Mouse (Mus musculus) forebrain, embryonic 11.5 days (tissue): ENCODE measurements around the gene Dmbx1. TPM values are rescaled to one million over a fixed set of nuclear protein-coding genes. Genes with fewer than 3 reads are reported as not detected.

Experiments used
- ATAC-seq: fragments of 200-750 bp; cut with Nextera tagmentation; replicated peaks from 2 replicates; pipeline ENCODE4 v1.8.0; 2017; ENCODE audit warnings: moderate TSS enrichment; ENCODE audit not compliant: low FRiP score
- DNase-seq: peaks from one replicate; pipeline ENCODE4 v3.0.0-alpha.2; 2017; ENCODE audit warnings: low spot score
- H3K27ac ChIP-seq: fragments of 300-500 bp; sonication (generic); 2 replicates; pipeline ENCODE4 v1.5.1; 2014; ENCODE audit warnings: low read depth, low read length
- H3K27me3 ChIP-seq: fragments of 300-500 bp; sonication (generic); 2 replicates; pipeline ENCODE4 v1.6.1; 2014; ENCODE audit warnings: mild to moderate bottlenecking, low read length, mixed read lengths; ENCODE audit not compliant: control insufficient read depth, insufficient read depth
- H3K36me3 ChIP-seq: fragments of 300-500 bp; sonication (generic); 2 replicates; pipeline ENCODE4 v1.6.1; 2014; ENCODE audit warnings: mild to moderate bottlenecking, low read length, moderate library complexity, mixed read lengths; ENCODE audit not compliant: control insufficient read depth, insufficient read depth
- H3K4me1 ChIP-seq: fragments of 300-500 bp; sonication (generic); replicated peaks from 2 replicates; pipeline ENCODE4 v1.6.1; 2014; ENCODE audit warnings: low read length, mixed read lengths; ENCODE audit not compliant: control insufficient read depth, insufficient read depth
- H3K4me2 ChIP-seq: fragments of 300-500 bp; sonication (generic); 2 replicates; pipeline ENCODE4 v1.6.1; 2014; ENCODE audit warnings: low read depth, mild to moderate bottlenecking, low read length, moderate library complexity, mixed read lengths; ENCODE audit not compliant: severe bottlenecking
- H3K4me3 ChIP-seq: fragments of 300-500 bp; sonication (generic); 2 replicates; pipeline ENCODE4 v1.5.1; 2014; ENCODE audit warnings: low read depth, low read length
- H3K9ac ChIP-seq: fragments of 300-500 bp; sonication (generic); 2 replicates; pipeline ENCODE4 v1.6.1; 2014; ENCODE audit warnings: low read length
- H3K9me3 ChIP-seq: fragments of 300-500 bp; sonication (generic); 2 replicates; pipeline ENCODE4 v1.6.1; 2016; ENCODE audit warnings: low read length, mixed read lengths; ENCODE audit not compliant: control insufficient read depth
- WGBS: fragments of 180-500 bp; shearing (Covaris S2); extraction: QIAGEN DNeasy Blood & Tissue Kit; methylation state at CpG from one replicate; pipeline ENCODE4 v1.1.7; 2014; 5-methylcytosine and 5-hydroxymethylcytosine counted together
- polyA plus RNA-seq: library from polyadenylated mRNA; unstranded; fragments of >200 nt; fragmentation: Nextera tagmentation; extraction: Ambion mirVana; gene quantifications from 2 replicates; pipeline ENCODE4 v1.2.1, GENCODE M21; 2014

Gene Dmbx1
- polyA plus RNA-seq, result 0.35 and 0.48 TPM in 2 replicates

DNA sequence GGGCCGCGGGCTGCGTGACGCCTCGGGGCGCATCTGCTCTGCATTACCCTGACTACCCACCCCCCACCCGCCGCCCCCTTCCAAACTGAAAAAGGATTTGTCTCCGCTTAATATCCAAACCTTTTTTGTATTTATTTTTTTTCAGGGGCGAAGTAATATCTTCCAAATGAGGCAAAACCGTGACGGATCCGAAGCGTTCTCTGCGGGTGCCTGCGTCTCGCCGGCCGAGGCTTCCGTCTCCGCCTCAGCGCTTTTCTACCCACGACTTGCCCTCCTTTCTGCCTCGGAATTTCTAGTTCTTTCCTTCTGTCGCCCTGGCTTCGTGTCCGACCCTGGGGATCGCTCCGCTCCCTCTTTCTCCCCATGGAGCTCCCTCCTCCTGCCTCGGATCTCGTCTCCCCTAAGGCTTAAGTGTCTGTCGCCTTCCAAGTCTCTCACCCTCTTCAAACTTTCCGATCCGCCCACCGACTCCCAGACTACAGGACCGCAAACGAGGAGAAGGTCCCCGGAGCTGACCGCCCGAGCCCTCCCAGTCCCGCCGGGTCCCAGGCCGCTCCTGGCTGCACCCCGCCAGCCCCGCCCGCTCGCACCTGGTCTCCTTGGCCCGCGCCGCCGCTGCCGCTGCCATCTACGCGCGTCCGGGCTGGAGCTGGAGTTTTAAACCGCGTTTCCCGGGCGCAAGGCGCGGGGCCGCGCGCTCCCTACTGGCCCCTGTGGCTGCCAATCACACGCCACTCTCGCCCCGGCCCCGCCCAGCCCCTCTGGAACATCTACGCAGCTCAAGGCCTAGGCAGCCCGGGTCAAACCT, at the start of gene Dmbx1:
Gene Dmbx1 (minus strand): TSS at position 632 of the 808 bp plus-strand sequence.
- H3K4me2 ChIP-seq, result peak within 1 kb of the TSS; percentile 61
- H3K27ac ChIP-seq, result no peak within 1 kb of the TSS
- no peaks in the 10 kb centered on the region for H3K36me3 ChIP-seq
- H3K9ac ChIP-seq, result no peak within 1 kb of the TSS
- no peaks in the 10 kb centered on the region for H3K9me3 ChIP-seq
- H3K4me1 ChIP-seq, result peaks cover 10% of the 10 kb centered on the region
- WGBS, result under 1% methylated on average over 70 of the region's 71 CpGs
- peak within 1 kb of the TSS; percentile 28 for H3K4me3 ChIP-seq
- DNase-seq (peak; percentile 85), ATAC-seq (peak; percentile 66)
- H3K27me3 ChIP-seq, result peaks cover 95% of the 10 kb centered on the region

- DNase-seq (no peak), ATAC-seq (no peak)
- no peak overlapping the region for H3K4me3 ChIP-seq
- no peaks in the 10 kb centered on the region for H3K36me3 ChIP-seq
- 86% methylated on average over 7 of the region's 7 CpGs for WGBS
- H3K9ac ChIP-seq, result no peak overlapping the region
- H3K27ac ChIP-seq, result no peak overlapping the region
- H3K4me2 ChIP-seq, result no peak overlapping the region
- H3K4me1 ChIP-seq, result no peaks in the 10 kb centered on the region
- H3K27me3 ChIP-seq, result peaks cover 2% of the 10 kb centered on the region; the same call in 1 of the 2 replicates
- no peaks in the 10 kb centered on the region for H3K9me3 ChIP-seq
Observed at GRCm38 (mm10) chr4:115989382-115989781, 49.7 kb upstream of the Dmbx1 start.

- WGBS, result 81% methylated on average over 5 of the region's 5 CpGs
- H3K9me3 ChIP-seq, result no peaks in the 10 kb centered on the region
- H3K4me1 ChIP-seq, result no peaks in the 10 kb centered on the region
- H3K4me3 ChIP-seq, result no peak overlapping the region
- H3K4me2 ChIP-seq, result no peak overlapping the region
- H3K27ac ChIP-seq, result no peak overlapping the region
- H3K9ac ChIP-seq, result no peak overlapping the region
- ATAC-seq (no peak), DNase-seq (no peak)
- H3K36me3 ChIP-seq, result no peaks in the 10 kb centered on the region
- peaks cover 6% of the 10 kb centered on the region; the same call in 1 of the 2 replicates for H3K27me3 ChIP-seq
Observed at GRCm38 (mm10) chr4:115987858-115988530, 48.3 kb upstream of the Dmbx1 start.

DNA sequence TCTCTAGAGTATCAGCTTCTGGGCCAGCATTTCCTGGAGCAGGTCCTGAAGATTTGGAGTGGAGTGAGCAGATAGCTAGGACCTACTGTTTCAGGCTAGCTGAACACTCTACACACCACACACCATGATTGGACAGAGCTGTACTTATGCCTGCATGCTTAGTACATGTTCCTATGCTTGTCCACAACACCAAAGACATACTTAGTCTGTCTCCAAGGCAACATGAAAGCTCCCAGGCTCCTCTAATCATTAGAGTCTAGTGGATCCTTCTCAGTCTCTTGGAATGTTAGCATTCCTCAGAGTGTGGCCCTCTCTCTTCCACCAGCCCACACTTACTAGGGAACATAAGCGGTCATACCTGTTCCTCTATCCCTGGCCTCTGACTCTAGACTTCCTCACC, 47.7 kb upstream of the Dmbx1 start:
- Histone ChIP-seq H3K27me3 (peaks cover 6% of the 10 kb centered on the region; the same call in 1 of the 2 replicates), H3K4me3 (no peak overlapping the region), H3K4me1 (no peaks in the 10 kb centered on the region), H3K27ac (no peak overlapping the region), H3K4me2 (no peak overlapping the region), H3K9ac (no peak overlapping the region), H3K9me3 (no peaks in the 10 kb centered on the region), H3K36me3 (no peaks in the 10 kb centered on the region)
- no peak for ATAC-seq
- no peak for DNase-seq
- 82% methylated on average over 1 of the region's 1 CpGs for WGBS

GRCm38 (mm10) chr4:115984967-115985366, 45.2 kb upstream of the Dmbx1 start:
- peaks cover 24% of the 10 kb centered on the region for H3K27me3 ChIP-seq
- peaks cover under 1% of the 10 kb centered on the region; the same call in 1 of the 2 replicates for H3K4me1 ChIP-seq
- H3K27ac ChIP-seq, result no peak overlapping the region
- no peak overlapping the region for H3K4me2 ChIP-seq
- DNase-seq (peak; percentile 48), ATAC-seq (no peak)
- 32% methylated on average over 8 of the region's 8 CpGs for WGBS
- no peaks in the 10 kb centered on the region for H3K9me3 ChIP-seq
- no peak overlapping the region for H3K4me3 ChIP-seq
- H3K36me3 ChIP-seq, result no peaks in the 10 kb centered on the region
- no peak overlapping the region for H3K9ac ChIP-seq

- Histone ChIP-seq H3K27ac (no peak overlapping the region), H3K9me3 (no peaks in the 10 kb centered on the region), H3K4me1 (peaks cover 9% of the 10 kb centered on the region), H3K4me2 (no peak overlapping the region), H3K9ac (no peak overlapping the region), H3K27me3 (peaks cover 32% of the 10 kb centered on the region), H3K4me3 (no peak overlapping the region), H3K36me3 (no peaks in the 10 kb centered on the region)
- ATAC-seq (peak; percentile 14; the same call in 1 of the 2 replicates), DNase-seq (peak; percentile 94)
- 3% methylated on average over 13 of the region's 13 CpGs for WGBS
Observed at GRCm38 (mm10) chr4:115984111-115984510, 44.4 kb upstream of the Dmbx1 start.

DNA sequence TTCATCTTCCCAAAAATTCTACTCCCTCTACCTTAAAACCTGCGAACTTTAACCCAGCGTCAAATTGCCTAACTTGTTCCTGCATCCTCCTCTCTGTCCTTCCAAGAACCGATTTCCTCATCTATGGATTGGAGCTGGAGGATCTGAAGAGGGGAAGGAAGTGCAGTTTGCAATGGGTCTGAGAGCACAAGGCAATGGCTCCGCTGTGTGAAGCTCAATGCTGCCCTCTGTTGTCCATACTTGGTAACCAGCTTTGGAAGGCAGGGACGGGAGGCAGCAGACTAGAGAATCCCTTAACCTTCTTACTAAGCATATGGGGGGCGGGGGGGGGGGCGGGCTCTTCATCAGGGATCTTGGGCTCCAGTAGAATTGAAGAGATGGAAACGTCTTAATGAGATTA, 41.0 kb upstream of the Dmbx1 start:
- Histone ChIP-seq H3K36me3 (no peaks in the 10 kb centered on the region), H3K4me2 (no peak overlapping the region), H3K9ac (no peak overlapping the region), H3K27me3 (peaks cover 66% of the 10 kb centered on the region), H3K27ac (no peak overlapping the region), H3K4me3 (no peak overlapping the region), H3K4me1 (peaks cover 16% of the 10 kb centered on the region), H3K9me3 (no peaks in the 10 kb centered on the region)
- 0% methylated on average over 8 of the region's 8 CpGs for WGBS
- DNase-seq (peak; percentile 87), ATAC-seq (0 out of 2 replicates have a peak, but pooled peaks have one; percentile 25)

DNA sequence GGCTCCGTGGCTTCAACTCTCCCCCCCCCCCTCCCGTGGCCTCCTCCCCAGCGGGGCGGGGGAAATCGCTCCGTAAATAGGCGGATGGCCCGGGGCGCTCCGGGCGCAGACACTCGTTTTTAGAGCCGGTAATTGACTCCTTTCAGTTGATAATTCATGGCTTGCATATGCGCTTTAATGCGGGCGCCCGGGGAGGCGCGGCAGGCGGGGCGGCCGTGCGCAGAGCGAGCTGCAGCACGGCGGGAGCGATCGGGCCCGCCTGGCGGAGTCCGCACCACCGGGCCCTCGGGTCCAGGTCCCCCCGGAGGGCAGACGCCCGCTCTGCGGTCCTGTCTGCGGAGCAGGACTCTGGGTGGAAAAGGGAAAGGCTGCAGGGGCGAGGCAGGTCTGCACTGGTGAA, 39.7 kb upstream of the Dmbx1 start:
- under 1% methylated on average over 35 of the region's 39 CpGs for WGBS
- Histone ChIP-seq H3K4me1 (peaks cover 16% of the 10 kb centered on the region), H3K27ac (no peak overlapping the region), H3K36me3 (no peaks in the 10 kb centered on the region), H3K4me2 (peak overlapping the region; percentile 51), H3K4me3 (peak overlapping the region; percentile 21), H3K9me3 (no peaks in the 10 kb centered on the region), H3K27me3 (peaks cover 75% of the 10 kb centered on the region), H3K9ac (no peak overlapping the region)
- peak; percentile 68 for DNase-seq
- ATAC-seq, result peak; percentile 40; the same call in 1 of the 2 replicates
